Mouse (Mus musculus) liver, embryonic 16.5 days (tissue): ENCODE data around the gene Ipmk. TPM values are rescaled to one million over a fixed set of nuclear protein-coding genes. Genes with fewer than 3 reads are reported as not detected.
A peak's percentile ranks its signal among the peaks of the same experiment; 100 is the strongest.

Experiments used
- ATAC-seq: fragments of 200-750 bp; cut with Nextera tagmentation; 2 replicates; pipeline ENCODE4 v1.8.0; 2017; ENCODE audit warnings: low read depth, mild to moderate bottlenecking, moderate number of reproducible peaks, moderate library complexity
- H3K27ac ChIP-seq: fragments of 300-500 bp; sonication (generic); 2 replicates; pipeline ENCODE4 v1.5.1; 2014; ENCODE audit warnings: mild to moderate bottlenecking, low read length
- H3K27me3 ChIP-seq: fragments of 300-500 bp; sonication (generic); 2 replicates; pipeline ENCODE4 v1.6.1; 2014; ENCODE audit warnings: low read depth, low read length, mixed read lengths; ENCODE audit not compliant: control insufficient read depth, insufficient read depth
- H3K36me3 ChIP-seq: fragments of 300-500 bp; sonication (generic); 2 replicates; pipeline ENCODE4 v1.6.1; 2014; ENCODE audit warnings: mild to moderate bottlenecking; ENCODE audit not compliant: control insufficient read depth, insufficient read depth
- H3K4me1 ChIP-seq: fragments of 300-500 bp; sonication (generic); 2 replicates; pipeline ENCODE4 v1.6.1; 2014; ENCODE audit warnings: low read depth, low read length, mixed read lengths; ENCODE audit not compliant: control insufficient read depth
- H3K4me2 ChIP-seq: fragments of 300-500 bp; sonication (generic); 2 replicates; pipeline ENCODE4 v1.6.1; 2014; ENCODE audit warnings: low read depth, low read length, mixed read lengths
- H3K4me3 ChIP-seq: fragments of 300-500 bp; sonication (generic); 2 replicates; pipeline ENCODE4 v1.5.1; 2014; ENCODE audit warnings: low read depth, mild to moderate bottlenecking, low read length
- H3K9ac ChIP-seq: fragments of 300-500 bp; sonication (generic); 2 replicates; pipeline ENCODE4 v1.6.1; 2014; ENCODE audit warnings: low read depth, low read length
- H3K9me3 ChIP-seq: fragments of 300-500 bp; sonication (generic); replicated peaks from 2 replicates; pipeline ENCODE4 v1.6.1; 2016; ENCODE audit warnings: low read length; ENCODE audit not compliant: control insufficient read depth
- WGBS: fragments of 180-500 bp; shearing (Covaris S2); extraction: QIAGEN DNeasy Blood & Tissue Kit; methylation state at CpG from one replicate; pipeline ENCODE4 v1.1.7; 2014; ENCODE audit not compliant: insufficient replicate concordance; 5-methylcytosine and 5-hydroxymethylcytosine counted together
- polyA plus RNA-seq: library from polyadenylated mRNA; unstranded; fragments of >200 nt; fragmentation: Nextera tagmentation; extraction: Ambion mirVana; gene quantifications from 2 replicates; pipeline ENCODE4 v1.2.1, GENCODE M21; 2015

The Ipmk gene
- polyA plus RNA-seq, 1 experiment from 2014 or later = 9.3 TPM

GRCm38 (mm10) chr10:71343567-71344265 lies 3.8 kb upstream of the Ipmk start:
- ATAC-seq = no peak
- no peaks in the 10 kb centered on the region for H3K27me3 ChIP-seq
- H3K4me3 ChIP-seq = peak overlapping the region; percentile 94
- no peaks in the 10 kb centered on the region for H3K9me3 ChIP-seq
- WGBS = 17% methylated on average over 14 of the region's 14 CpGs
- peaks cover 48% of the 10 kb centered on the region for H3K4me1 ChIP-seq
- peak overlapping the region; percentile 93 for H3K9ac ChIP-seq
- H3K36me3 ChIP-seq = no peaks in the 10 kb centered on the region
- peak overlapping the region; percentile 91 for H3K4me2 ChIP-seq
- H3K27ac ChIP-seq = peak overlapping the region; percentile 83

GRCm38 (mm10) chr10:71344579-71345143 lies 2.9 kb upstream of the Ipmk start, which contains the start of gene Cisd1:
Cisd1 (minus strand) TSS chr10:71344954.
- Histone ChIP-seq H3K27me3 (no peaks in the 10 kb centered on the region), H3K36me3 (no peaks in the 10 kb centered on the region), H3K4me1 (peaks cover 48% of the 10 kb centered on the region), H3K4me2 (peak within 1 kb of the TSS; percentile 91), H3K27ac (peak within 1 kb of the TSS; percentile 83), H3K4me3 (peak within 1 kb of the TSS; percentile 94), H3K9ac (peak within 1 kb of the TSS; percentile 93), H3K9me3 (no peaks in the 10 kb centered on the region)
- peak; percentile 73 for ATAC-seq
- WGBS = under 1% methylated on average over 60 of the region's 60 CpGs

- WGBS = 66% methylated on average over 2 of the region's 2 CpGs
- H3K9me3 ChIP-seq = no peaks in the 10 kb centered on the region
- no peaks in the 10 kb centered on the region for H3K36me3 ChIP-seq
- no peak for ATAC-seq
- H3K27me3 ChIP-seq = no peaks in the 10 kb centered on the region
- peaks cover 44% of the 10 kb centered on the region for H3K4me1 ChIP-seq
- no peak overlapping the region for H3K4me3 ChIP-seq
- no peak overlapping the region; the same call in 1 of the 2 replicates for H3K27ac ChIP-seq
- H3K4me2 ChIP-seq = peak overlapping the region; percentile 98; the same call in 1 of the 2 replicates
- H3K9ac ChIP-seq = no peak overlapping the region
Measured at GRCm38 (mm10) chr10:71346106-71346505, 1.5 kb upstream of the Ipmk start.

- H3K9me3 ChIP-seq = no peaks in the 10 kb centered on the region
- H3K4me2 ChIP-seq = peak overlapping the region; percentile 98
- peak overlapping the region; percentile 74 for H3K4me3 ChIP-seq
- H3K27ac ChIP-seq = peak overlapping the region; percentile 92
- no peaks in the 10 kb centered on the region for H3K27me3 ChIP-seq
- no peaks in the 10 kb centered on the region for H3K36me3 ChIP-seq
- peaks cover 40% of the 10 kb centered on the region for H3K4me1 ChIP-seq
- 9% methylated on average over 13 of the region's 13 CpGs for WGBS
- no peak for ATAC-seq
- peak overlapping the region; percentile 78 for H3K9ac ChIP-seq
Measured at GRCm38 (mm10) chr10:71346722-71347508, 648 bp upstream of the Ipmk start.

DNA sequence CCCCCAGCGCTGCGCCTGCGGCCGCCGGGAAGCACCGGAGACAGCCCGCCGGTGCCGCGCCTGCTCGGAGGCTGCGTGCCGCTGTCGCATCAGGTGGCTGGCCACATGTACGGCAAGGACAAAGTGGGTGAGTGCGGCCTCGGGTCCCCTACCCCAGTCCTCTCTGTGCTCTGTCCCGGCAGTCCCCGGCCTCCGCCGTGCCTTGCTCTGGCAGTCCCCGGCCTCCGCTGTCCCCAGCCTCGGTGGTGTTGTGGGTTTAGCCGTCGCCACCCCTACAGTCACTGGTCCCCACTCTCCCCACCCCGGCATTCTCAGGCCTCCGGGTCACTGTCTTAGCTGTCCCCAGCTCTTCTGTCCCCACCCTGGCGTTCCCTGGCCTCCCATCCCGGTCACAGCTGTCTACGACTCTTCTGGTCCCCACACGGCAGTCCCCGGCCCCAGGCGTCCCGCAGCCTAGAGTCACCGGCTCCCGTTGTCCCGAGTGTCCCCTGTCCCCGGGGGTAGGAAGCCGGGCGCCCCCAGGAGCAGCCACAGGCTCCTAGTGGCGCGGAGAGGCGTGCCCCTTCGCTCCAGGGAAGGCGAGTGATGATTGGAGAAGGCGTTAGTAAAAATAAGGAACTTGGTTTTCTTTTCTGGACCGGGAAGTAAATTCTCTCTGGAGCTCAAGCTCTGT lies 537 bp downstream of the Ipmk start:
- H3K27ac ChIP-seq = peak overlapping the region; percentile 70
- no peaks in the 10 kb centered on the region; the same call in 1 of the 2 replicates for H3K36me3 ChIP-seq
- peaks cover 34% of the 10 kb centered on the region for H3K4me1 ChIP-seq
- H3K4me2 ChIP-seq = peak overlapping the region; percentile 98
- peak; percentile 2 for ATAC-seq
- H3K9me3 ChIP-seq = no peaks in the 10 kb centered on the region
- peak overlapping the region; percentile 80 for H3K9ac ChIP-seq
- WGBS = under 1% methylated on average over 48 of the region's 48 CpGs
- peak overlapping the region; percentile 74 for H3K4me3 ChIP-seq
- no peaks in the 10 kb centered on the region for H3K27me3 ChIP-seq

DNA sequence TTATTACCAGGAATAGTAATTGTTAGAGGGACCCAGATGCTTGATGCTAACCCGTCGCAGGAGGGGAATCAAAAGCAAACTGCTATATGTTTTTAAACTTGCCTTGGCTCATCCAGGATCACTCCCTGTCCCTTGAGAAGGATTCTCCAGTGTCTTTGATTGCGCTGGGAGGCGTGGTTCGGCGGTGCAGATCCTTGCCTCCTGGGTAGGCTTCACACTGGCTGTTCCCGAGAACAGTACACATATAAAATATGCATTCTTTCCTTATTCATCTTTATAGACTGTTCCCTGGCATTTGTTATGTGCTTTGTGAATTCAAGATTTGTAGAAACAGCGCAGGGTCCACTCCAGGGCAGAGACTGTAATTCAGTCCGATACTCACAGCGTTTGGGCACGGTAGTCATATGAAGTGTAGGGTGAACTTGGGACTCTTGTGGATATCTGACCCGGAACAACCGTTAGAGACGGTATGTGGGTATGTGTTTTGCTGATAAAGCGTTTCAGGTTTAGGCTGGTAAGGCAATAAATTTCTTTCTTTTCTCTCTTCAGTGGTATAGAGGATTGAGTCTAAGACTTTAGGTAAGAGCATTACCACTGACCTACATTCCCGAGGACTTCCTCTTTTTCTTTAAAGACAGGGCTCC lies 1.2 kb downstream of the Ipmk start:
- Histone ChIP-seq H3K4me1 (peaks cover 31% of the 10 kb centered on the region), H3K36me3 (no peaks in the 10 kb centered on the region; the same call in 1 of the 2 replicates), H3K27me3 (no peaks in the 10 kb centered on the region), H3K27ac (peak overlapping the region; percentile 60; the same call in 1 of the 2 replicates), H3K4me3 (peak overlapping the region; percentile 74), H3K9me3 (no peaks in the 10 kb centered on the region), H3K4me2 (peak overlapping the region; percentile 98), H3K9ac (peak overlapping the region; percentile 80)
- WGBS = 4% methylated on average over 16 of the region's 16 CpGs
- no peak for ATAC-seq

DNA sequence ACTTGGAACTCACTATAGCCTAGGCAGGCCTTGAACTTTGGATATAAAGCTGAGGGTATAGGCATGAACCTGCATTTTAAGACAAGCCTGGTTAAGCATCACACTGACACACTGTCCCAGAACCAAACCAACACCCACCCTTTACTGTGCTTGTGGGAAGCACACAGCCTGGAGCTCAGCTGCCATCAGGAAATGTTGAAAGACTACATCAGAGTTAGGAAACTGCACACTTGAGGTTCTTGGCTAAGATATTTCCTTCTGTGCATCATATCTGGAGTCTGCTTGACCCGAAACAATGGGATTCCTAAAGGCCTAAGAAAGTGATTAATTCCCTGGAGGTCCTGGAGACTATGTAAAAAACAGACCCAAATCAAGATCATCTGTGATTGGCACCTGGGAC lies 1.7 kb downstream of the Ipmk start:
- Histone ChIP-seq H3K9ac (peak overlapping the region; percentile 80), H3K4me3 (peak overlapping the region; percentile 74), H3K27me3 (no peaks in the 10 kb centered on the region), H3K36me3 (no peaks in the 10 kb centered on the region; the same call in 1 of the 2 replicates), H3K4me2 (peak overlapping the region; percentile 98), H3K27ac (peak overlapping the region; percentile 60; the same call in 1 of the 2 replicates), H3K4me1 (peaks cover 29% of the 10 kb centered on the region), H3K9me3 (no peaks in the 10 kb centered on the region)
- 72% methylated on average over 1 of the region's 1 CpGs for WGBS
- ATAC-seq = no peak

GRCm38 (mm10) chr10:71351301-71351700 lies 3.7 kb downstream of the Ipmk start:
- H3K27ac ChIP-seq = no peak overlapping the region
- ATAC-seq = no peak
- H3K4me1 ChIP-seq = peaks cover 20% of the 10 kb centered on the region
- H3K9ac ChIP-seq = no peak overlapping the region
- H3K9me3 ChIP-seq = no peaks in the 10 kb centered on the region
- no peaks in the 10 kb centered on the region for H3K27me3 ChIP-seq
- no peaks in the 10 kb centered on the region; the same call in 1 of the 2 replicates for H3K36me3 ChIP-seq
- WGBS = 91% methylated on average over 7 of the region's 7 CpGs
- H3K4me2 ChIP-seq = no peak overlapping the region
- no peak overlapping the region for H3K4me3 ChIP-seq
